Mouse (Mus musculus) thymus, postnatal 36 days (tissue): ENCODE measurements around the gene Kbtbd13.
A peak's percentile ranks its signal among the peaks of the same experiment; 100 is the strongest.

Source experiments
- DNase-seq, 2 experiments: peaks; one replicate each; pipeline ENCODE4 v3.0.0; 2022; ENCODE audit warnings: mixed read lengths in 2 of 2

Gene Kbtbd13

GRCm38 (mm10) chr9:65393606-65394005, 2.2 kb upstream of the Kbtbd13 start:
- DNase-seq, result no peak

GRCm38 (mm10) chr9:65392638-65393364, 1.3 kb upstream of the Kbtbd13 start:
- peak; percentile 54 to 59 for DNase-seq

- no peak for DNase-seq
Measured at GRCm38 (mm10) chr9:65390752-65391612, 470 bp downstream of the Kbtbd13 start.

- no peak for DNase-seq
Measured at GRCm38 (mm10) chr9:65386373-65387140, 4.9 kb downstream of the Kbtbd13 start.

- no peak for DNase-seq
Measured at GRCm38 (mm10) chr9:65384276-65384675, 7.2 kb downstream of the Kbtbd13 start.

- DNase-seq, result no peak
Measured at GRCm38 (mm10) chr9:65382751-65383097, 8.7 kb downstream of the Kbtbd13 start.

GRCm38 (mm10) chr9:65382031-65382750, 9.3 kb downstream of the Kbtbd13 start:
- DNase-seq, result no peak

- no peak for DNase-seq
Measured at GRCm38 (mm10) chr9:65381017-65381590, 10.3 kb downstream of the Kbtbd13 start.

- DNase-seq, result no peak
Measured at GRCm38 (mm10) chr9:65375163-65375934, 16.1 kb downstream of the Kbtbd13 start.

- DNase-seq, result no peak
Measured at GRCm38 (mm10) chr9:65374468-65375162, 16.8 kb downstream of the Kbtbd13 start.

GRCm38 (mm10) chr9:65372449-65372848, 19.0 kb downstream of the Kbtbd13 start:
- peak; percentile 32 to 41 for DNase-seq

GRCm38 (mm10) chr9:65371756-65372155, 19.7 kb downstream of the Kbtbd13 start:
- no peak for DNase-seq

GRCm38 (mm10) chr9:65365721-65366120, 25.7 kb downstream of the Kbtbd13 start:
- DNase-seq, result no peak

GRCm38 (mm10) chr9:65363684-65364083, 27.8 kb downstream of the Kbtbd13 start:
- DNase-seq, result no peak

GRCm38 (mm10) chr9:65360641-65361448, 30.6 kb downstream of the Kbtbd13 start, which contains the start of gene Ubap1l:
Gene Ubap1l, plus strand, starts transcription at chr9:65361041.
- DNase-seq, result no peak

- no peak for DNase-seq
Measured at GRCm38 (mm10) chr9:65358956-65359480, 32.4 kb downstream of the Kbtbd13 start.

- no peak for DNase-seq
Measured at GRCm38 (mm10) chr9:65356971-65357370, 34.5 kb downstream of the Kbtbd13 start.

GRCm38 (mm10) chr9:65356561-65356960, 34.9 kb downstream of the Kbtbd13 start:
- no peak for DNase-seq

- no peak for DNase-seq
Measured at GRCm38 (mm10) chr9:65353251-65353650, 38.2 kb downstream of the Kbtbd13 start.
